7 mouse cellular contexts compared by ENCODE assay signal in the genomic region with DNA sequence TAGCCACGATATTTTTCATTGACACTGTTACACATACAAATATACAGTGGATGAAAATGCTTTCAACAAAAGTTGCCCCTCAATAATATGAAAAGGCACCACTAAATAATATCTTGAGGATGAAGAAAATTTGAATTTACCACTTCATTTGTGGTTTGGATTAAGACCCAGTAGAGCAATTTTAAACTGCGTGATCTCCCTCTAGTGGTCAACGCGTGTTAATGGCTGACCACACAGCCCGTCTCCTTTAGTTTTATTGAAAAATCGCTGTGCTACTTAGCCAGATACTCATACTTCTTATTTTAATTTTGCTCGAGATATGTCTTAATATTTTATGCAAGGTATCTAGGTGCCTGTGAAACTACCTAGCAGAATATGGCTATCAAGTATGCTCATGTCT.
DNase-seq lines count a peak whose midpoint lies in the region; ATAC-seq and TF ChIP-seq lines count a peak whose summit lies in the region.

No protein-coding gene starts in this region.

- no peaks in the 10 kb centered on the region for H3K27me3 ChIP-seq in intestine, postnatal 0 days (replicated peaks; ENCODE audit: control insufficient read depth, insufficient read depth, low read length)
- H3K27me3 ChIP-seq in intestine, embryonic 16.5 days (replicated peaks; ENCODE audit: control insufficient read depth, insufficient read depth, low read length), result no peaks in the 10 kb centered on the region
- H3K27me3 ChIP-seq in forebrain, embryonic 15.5 days, result no peaks in the 10 kb centered on the region

- H3K4me3 ChIP-seq in intestine, postnatal 0 days (ENCODE audit: low read depth, low read length), result no peak overlapping the region
- no peak overlapping the region for H3K4me3 ChIP-seq in intestine, embryonic 16.5 days (ENCODE audit: low read length)
- no peak overlapping the region for H3K4me3 ChIP-seq in ES-E14 (ENCODE audit: insufficient read depth in 1 of 2, low read depth in 1 of 2, low read length in 2 of 2, poor library complexity in 1 of 2, severe bottlenecking in 1 of 2)
- H3K4me3 ChIP-seq in forebrain, embryonic 15.5 days, result no peak overlapping the region

- H3K4me2 ChIP-seq in intestine, postnatal 0 days (replicated peaks; ENCODE audit: low read depth), result no peak overlapping the region
- no peak overlapping the region for H3K4me2 ChIP-seq in intestine, embryonic 16.5 days (ENCODE audit: low read depth, low read length)
- no peak overlapping the region for H3K4me2 ChIP-seq in forebrain, embryonic 15.5 days (replicated peaks)

- peak; percentile 79 for TF ChIP-seq CTCF in intestine, postnatal 0 days (IDR thresholded peaks at IDR 0.05; ENCODE audit: low read depth)

- no peak overlapping the region for H3K9ac ChIP-seq in intestine, postnatal 0 days (ENCODE audit: low read depth, low read length)
- H3K9ac ChIP-seq in intestine, embryonic 16.5 days (ENCODE audit: low read depth, low read length), result no peak overlapping the region
- H3K9ac ChIP-seq in ES-E14 (ENCODE audit: insufficient read depth, low read depth, low read length, poor library complexity, severe bottlenecking), result no peak overlapping the region
- no peak overlapping the region for H3K9ac ChIP-seq in forebrain, embryonic 15.5 days (replicated peaks)

- no peak for ATAC-seq in intestine, postnatal 0 days
- no peak for ATAC-seq in intestine, embryonic 16.5 days
- ATAC-seq in forebrain, embryonic 15.5 days (replicated peaks), result 0 out of 2 replicates have a peak, but pooled peaks have one; percentile 41

- H3K36me3 ChIP-seq in intestine, postnatal 0 days (ENCODE audit: control insufficient read depth, insufficient read depth), result no peaks in the 10 kb centered on the region
- no peaks in the 10 kb centered on the region for H3K36me3 ChIP-seq in intestine, embryonic 16.5 days (ENCODE audit: control insufficient read depth, insufficient read depth, low read length)
- H3K36me3 ChIP-seq in ES-E14 (ENCODE audit: control insufficient read depth, insufficient read depth, low read length, poor library complexity, severe bottlenecking), result no peaks in the 10 kb centered on the region
- H3K36me3 ChIP-seq in forebrain, embryonic 15.5 days, result no peaks in the 10 kb centered on the region

- WGBS in intestine, postnatal 0 days, result 21% methylated on average over 7 of the region's 7 CpGs
- 18% methylated on average over 7 of the region's 7 CpGs for WGBS in intestine, embryonic 16.5 days
- 20% methylated on average over 7 of the region's 7 CpGs for WGBS in forebrain, embryonic 15.5 days

- in situ Hi-C loops in ES-E14 (cut with MboI; ENCODE audit: low sequenced_read_pairs in 2 of 2, unreplicated experiment in 2 of 2), result loop anchor here in 1 of 2 experiments (25.0 kb wide), 1 partner anchor 444 kb away; no protein-coding TSS in a partner anchor

- H3K4me1 ChIP-seq in intestine, postnatal 0 days (replicated peaks; ENCODE audit: control insufficient read depth, insufficient read depth, low read length), result no peaks in the 10 kb centered on the region
- H3K4me1 ChIP-seq in intestine, embryonic 16.5 days (ENCODE audit: control insufficient read depth, insufficient read depth, low read length), result no peaks in the 10 kb centered on the region
- H3K4me1 ChIP-seq in ES-E14 (ENCODE audit: control insufficient read depth in 2 of 2, insufficient read depth in 2 of 2, low read length in 2 of 2, poor library complexity in 1 of 2), result no peaks in the 10 kb centered on the region
- no peaks in the 10 kb centered on the region for H3K4me1 ChIP-seq in forebrain, embryonic 15.5 days

- H3K9me3 ChIP-seq in intestine, postnatal 0 days (ENCODE audit: control insufficient read depth), result no peaks in the 10 kb centered on the region
- H3K9me3 ChIP-seq in intestine, embryonic 16.5 days (ENCODE audit: control insufficient read depth, low read length), result no peaks in the 10 kb centered on the region
- H3K9me3 ChIP-seq in ES-E14 (ENCODE audit: control insufficient read depth, insufficient read depth, low read depth, low read length), result no peaks in the 10 kb centered on the region
- no peaks in the 10 kb centered on the region for H3K9me3 ChIP-seq in forebrain, embryonic 15.5 days

- no peak overlapping the region for H3K27ac ChIP-seq in intestine, postnatal 0 days (ENCODE audit: low read depth, low read length)
- H3K27ac ChIP-seq in intestine, embryonic 16.5 days (ENCODE audit: low read length), result no peak overlapping the region
- H3K27ac ChIP-seq in ES-E14 (ENCODE audit: insufficient read depth, low read depth, low read length, poor library complexity, severe bottlenecking), result no peak overlapping the region
- no peak overlapping the region for H3K27ac ChIP-seq in forebrain, embryonic 15.5 days (replicated peaks)

- DNase-seq in A20 (ENCODE audit: low read depth, low spot score) (peak; percentile 57), ES-E14 (ENCODE audit: low read depth, low spot score) (peak; percentile 16)
- DNase-seq in frontal cortex, postnatal 14 days (ENCODE audit: low spot score in 2 of 2), result no peak
- no peak for DNase-seq in left cerebral cortex, adult 18-20 months (ENCODE audit: low spot score in 2 of 2)

TF ChIP-seq in ES-E14, 5 proteins besides CTCF, POLR2A, EP300 and RAD21:
- no peak for TF ChIP-seq CHD2 (IDR thresholded peaks at IDR 0.05; ENCODE audit: low read depth, low read length)
- no peak for TF ChIP-seq ZNF384 (IDR thresholded peaks at IDR 0.05; ENCODE audit: low read depth, low read length)
- TF ChIP-seq MAFK (IDR thresholded peaks at IDR 0.05; ENCODE audit: insufficient read depth, low read depth, low read length), result no peak
- TF ChIP-seq HCFC1 (IDR thresholded peaks at IDR 0.05; ENCODE audit: borderline replicate concordance, insufficient read depth, low read length), result no peak
- TF ChIP-seq ZC3H11A (IDR thresholded peaks at IDR 0.05; ENCODE audit: borderline replicate concordance, low read depth, low read length), result no peak
TF ChIP-seq in ES-E14: peak in this region for 0.

Comparison
In these comparisons a context has a peak if more than half of its experiments do, and no peak if none do; other contexts are left out.
1. DNase-seq: peak in A20 (single experiment) and ES-E14 (single experiment); none in frontal cortex, postnatal 14 days (0 of 2) and left cerebral cortex, adult 18-20 months (0 of 2).